Mouse (Mus musculus): Measurements from ENCODE around the gene Ccdc169. TPM values are rescaled to one million over a fixed set of nuclear protein-coding genes. Genes with fewer than 3 reads are reported as not detected.

Ccdc169 gene
- polyA plus RNA-seq, 1 experiment from 2014 or later = not detected

- Histone ChIP-seq H3K4me3 (ENCODE audit: low read depth, low read length) (no peak overlapping the region), H3K27me3 (replicated peaks; ENCODE audit: insufficient read depth, low read length) (no peaks in the 10 kb centered on the region), H3K4me1 (ENCODE audit: insufficient read depth, low read depth, low read length) (no peaks in the 10 kb centered on the region), H3K36me3 (ENCODE audit: insufficient read depth, low read length) (no peaks in the 10 kb centered on the region), H3K9me3 (ENCODE audit: low read length) (no peaks in the 10 kb centered on the region), H3K4me2 (replicated peaks; ENCODE audit: low read depth, low read length) (no peak overlapping the region), H3K27ac (ENCODE audit: low read length) (no peak overlapping the region), H3K9ac (replicated peaks; ENCODE audit: low read depth) (no peak overlapping the region)
- DNase-seq (ENCODE audit: low spot score) (no peak), ATAC-seq (no peak)
- 71% methylated on average over 7 of the region's 7 CpGs for WGBS
- TF ChIP-seq EP300 (IDR thresholded peaks at IDR 0.05) (no peak), CTCF (IDR thresholded peaks at IDR 0.05) (no peak)
Measured at GRCm38 (mm10) chr3:55161144-55161543, 24.0 kb downstream of the Ccdc169 start.

GRCm38 (mm10) chr3:55163510-55163909 is 26.4 kb downstream of the Ccdc169 start:
- no peaks in the 10 kb centered on the region for H3K27me3 ChIP-seq (replicated peaks; ENCODE audit: insufficient read depth, low read length)
- H3K4me2 ChIP-seq (replicated peaks; ENCODE audit: low read depth, low read length) = no peak overlapping the region
- 59% methylated on average over 4 of the region's 4 CpGs for WGBS
- H3K36me3 ChIP-seq (ENCODE audit: insufficient read depth, low read length) = no peaks in the 10 kb centered on the region
- no peak for DNase-seq (ENCODE audit: low spot score)
- no peak overlapping the region for H3K4me3 ChIP-seq (ENCODE audit: low read depth, low read length)
- TF ChIP-seq CTCF (IDR thresholded peaks at IDR 0.05) (no peak), EP300 (IDR thresholded peaks at IDR 0.05) (no peak)
- no peak for ATAC-seq
- no peaks in the 10 kb centered on the region for H3K9me3 ChIP-seq (ENCODE audit: low read length)
- no peak overlapping the region for H3K9ac ChIP-seq (replicated peaks; ENCODE audit: low read depth)
- no peaks in the 10 kb centered on the region for H3K4me1 ChIP-seq (ENCODE audit: insufficient read depth, low read depth, low read length)
- no peak overlapping the region for H3K27ac ChIP-seq (ENCODE audit: low read length)

GRCm38 (mm10) chr3:55172478-55172877 is 35.3 kb downstream of the Ccdc169 start:
- no peak overlapping the region for H3K4me3 ChIP-seq (ENCODE audit: low read depth, low read length)

GRCm38 (mm10) chr3:55177271-55177670 is 40.1 kb downstream of the Ccdc169 start:
- no peak overlapping the region for H3K4me2 ChIP-seq (replicated peaks; ENCODE audit: low read depth, low read length)
- no peak overlapping the region for H3K9ac ChIP-seq (replicated peaks; ENCODE audit: low read depth)
- ATAC-seq (no peak), DNase-seq (ENCODE audit: low spot score) (no peak)
- H3K27ac ChIP-seq (ENCODE audit: low read length) = no peak overlapping the region
- H3K27me3 ChIP-seq (replicated peaks; ENCODE audit: insufficient read depth, low read length) = no peaks in the 10 kb centered on the region
- H3K4me1 ChIP-seq (ENCODE audit: insufficient read depth, low read depth, low read length) = no peaks in the 10 kb centered on the region
- no peaks in the 10 kb centered on the region for H3K9me3 ChIP-seq (ENCODE audit: low read length)
- 47% methylated on average over 6 of the region's 6 CpGs for WGBS
- H3K36me3 ChIP-seq (ENCODE audit: insufficient read depth, low read length) = no peaks in the 10 kb centered on the region
- no peak overlapping the region for H3K4me3 ChIP-seq (ENCODE audit: low read depth, low read length)
- no peak for TF ChIP-seq EP300 (IDR thresholded peaks at IDR 0.05)
- no peak for TF ChIP-seq CTCF (IDR thresholded peaks at IDR 0.05)

More at GRCm38 (mm10) chr3:55172478-55172877, 35.3 kb downstream of the Ccdc169 start:
- Histone ChIP-seq H3K9me3 (ENCODE audit: low read length) (no peaks in the 10 kb centered on the region), H3K4me2 (replicated peaks; ENCODE audit: low read depth, low read length) (no peak overlapping the region), H3K27me3 (replicated peaks; ENCODE audit: insufficient read depth, low read length) (no peaks in the 10 kb centered on the region), H3K9ac (replicated peaks; ENCODE audit: low read depth) (no peak overlapping the region), H3K4me1 (ENCODE audit: insufficient read depth, low read depth, low read length) (no peaks in the 10 kb centered on the region), H3K27ac (ENCODE audit: low read length) (no peak overlapping the region), H3K36me3 (ENCODE audit: insufficient read depth, low read length) (no peaks in the 10 kb centered on the region)
- TF ChIP-seq CTCF (IDR thresholded peaks at IDR 0.05) (no peak; the same call in 1 of the 2 replicates), EP300 (IDR thresholded peaks at IDR 0.05) (no peak)
- 54% methylated on average over 3 of the region's 3 CpGs for WGBS
- no peak for ATAC-seq
- no peak for DNase-seq (ENCODE audit: low spot score)

GRCm38 (mm10) chr3:55181766-55182165 is 44.6 kb downstream of the Ccdc169 start, which contains the start of gene Sohlh2:
Gene Sohlh2 (plus strand): TSS chr3:55182028.
- 89% methylated on average over 22 of the region's 22 CpGs for WGBS

GRCm38 (mm10) chr3:55191668-55192067 is 54.5 kb downstream of the Ccdc169 start:
- Histone ChIP-seq H3K9ac (replicated peaks; ENCODE audit: low read depth) (no peak overlapping the region), H3K9me3 (ENCODE audit: low read length) (no peaks in the 10 kb centered on the region), H3K36me3 (ENCODE audit: insufficient read depth, low read length) (no peaks in the 10 kb centered on the region), H3K4me3 (ENCODE audit: low read depth, low read length) (no peak overlapping the region), H3K27ac (ENCODE audit: low read length) (no peak overlapping the region), H3K4me2 (replicated peaks; ENCODE audit: low read depth, low read length) (no peak overlapping the region), H3K4me1 (ENCODE audit: insufficient read depth, low read depth, low read length) (no peaks in the 10 kb centered on the region), H3K27me3 (replicated peaks; ENCODE audit: insufficient read depth, low read length) (no peaks in the 10 kb centered on the region)
- DNase-seq (ENCODE audit: low spot score) (no peak), ATAC-seq (no peak)
- TF ChIP-seq CTCF (IDR thresholded peaks at IDR 0.05) = no peak
- TF ChIP-seq EP300 (IDR thresholded peaks at IDR 0.05) = no peak
- 49% methylated on average over 4 of the region's 4 CpGs for WGBS

More at GRCm38 (mm10) chr3:55181766-55182165, 44.6 kb downstream of the Ccdc169 start, which contains the start of gene Sohlh2:
- Histone ChIP-seq H3K27me3 (replicated peaks; ENCODE audit: insufficient read depth, low read length) (no peaks in the 10 kb centered on the region), H3K4me2 (replicated peaks; ENCODE audit: low read depth, low read length) (no peak within 1 kb of the TSS), H3K36me3 (ENCODE audit: insufficient read depth, low read length) (no peaks in the 10 kb centered on the region), H3K4me3 (ENCODE audit: low read depth, low read length) (no peak within 1 kb of the TSS), H3K9me3 (ENCODE audit: low read length) (no peaks in the 10 kb centered on the region), H3K4me1 (ENCODE audit: insufficient read depth, low read depth, low read length) (no peaks in the 10 kb centered on the region), H3K9ac (replicated peaks; ENCODE audit: low read depth) (no peak within 1 kb of the TSS), H3K27ac (ENCODE audit: low read length) (no peak within 1 kb of the TSS)
- ATAC-seq (no peak), DNase-seq (ENCODE audit: low spot score) (no peak)
- TF ChIP-seq EP300 (IDR thresholded peaks at IDR 0.05) = no peak
- no peak for TF ChIP-seq CTCF (IDR thresholded peaks at IDR 0.05)

- Histone ChIP-seq H3K4me1 (ENCODE audit: insufficient read depth, low read depth, low read length) (no peaks in the 10 kb centered on the region), H3K9me3 (ENCODE audit: low read length) (no peaks in the 10 kb centered on the region), H3K4me3 (ENCODE audit: low read depth, low read length) (no peak overlapping the region), H3K27ac (ENCODE audit: low read length) (no peak overlapping the region), H3K4me2 (replicated peaks; ENCODE audit: low read depth, low read length) (no peak overlapping the region), H3K36me3 (ENCODE audit: insufficient read depth, low read length) (no peaks in the 10 kb centered on the region), H3K27me3 (replicated peaks; ENCODE audit: insufficient read depth, low read length) (no peaks in the 10 kb centered on the region), H3K9ac (replicated peaks; ENCODE audit: low read depth) (no peak overlapping the region)
- no peak for DNase-seq (ENCODE audit: low spot score)
- 71% methylated on average over 2 of the region's 2 CpGs for WGBS
- TF ChIP-seq CTCF (IDR thresholded peaks at IDR 0.05) = no peak
- TF ChIP-seq EP300 (IDR thresholded peaks at IDR 0.05) = no peak
- no peak for ATAC-seq
Measured at GRCm38 (mm10) chr3:55193351-55193750, 56.2 kb downstream of the Ccdc169 start.

All from lung, postnatal 0 days (tissue).